Mouse (Mus musculus): Measurements from ENCODE around the gene Lsm14b.

Lsm14b gene

DNA sequence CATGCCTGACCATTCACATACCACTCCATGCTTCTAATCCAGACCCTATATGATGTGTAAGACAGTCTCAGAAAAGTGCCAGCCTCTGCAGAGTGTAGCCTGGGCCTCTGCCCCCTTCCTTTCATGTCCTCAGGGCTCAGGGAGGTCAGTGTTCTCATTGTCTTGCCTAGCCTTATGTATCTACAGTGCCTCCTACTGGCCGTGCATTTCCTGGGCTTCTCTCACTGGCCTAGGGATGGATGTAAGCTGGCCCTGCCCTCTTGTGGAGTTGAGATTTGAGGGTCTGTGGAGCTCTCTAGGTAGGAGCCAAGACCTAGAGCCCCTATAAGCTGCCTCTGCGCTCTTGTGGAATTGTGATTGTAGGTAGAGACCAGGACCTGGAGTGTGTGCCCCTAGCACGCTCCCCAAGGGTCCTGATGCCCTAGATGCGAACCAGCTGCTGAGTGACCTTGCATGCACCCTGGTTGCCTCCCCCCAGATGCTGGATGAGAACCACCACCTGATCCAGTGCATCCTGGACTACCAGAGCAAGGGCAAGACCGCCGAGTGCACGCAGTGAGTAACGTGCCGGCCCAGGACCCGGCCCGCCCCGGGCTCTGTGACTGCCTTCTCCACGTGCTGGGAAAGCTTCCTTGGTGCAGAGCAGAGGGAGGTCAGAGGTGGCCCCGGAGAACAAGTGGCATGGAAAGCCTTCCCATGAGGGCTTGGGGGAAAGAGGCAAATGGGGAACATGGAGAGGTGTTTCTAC, 27.4 kb downstream of the Lsm14b start:
- peak; percentile 76 for DNase-seq (ENCODE audit: low read depth, low spot score)

DNA sequence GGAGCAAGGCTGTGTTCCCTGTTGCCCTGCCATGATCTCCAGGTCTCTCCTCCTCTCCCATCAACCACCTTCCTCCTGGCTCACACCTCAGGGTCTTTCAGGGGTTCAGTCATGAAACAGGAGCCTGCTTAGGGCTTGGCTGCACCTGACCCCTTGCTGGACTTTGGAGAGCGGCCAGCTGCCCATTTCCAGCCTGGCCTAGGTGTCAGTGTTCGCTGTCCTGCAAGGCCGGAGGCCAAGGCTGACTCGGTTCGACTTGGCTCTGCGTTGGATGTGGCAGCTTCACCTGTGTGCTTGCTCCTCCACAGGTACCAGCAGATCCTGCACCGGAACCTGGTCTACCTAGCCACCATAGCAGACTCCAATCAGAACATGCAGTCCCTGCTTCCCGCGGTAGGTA, 28.2 kb downstream of the Lsm14b start:
- no peak for DNase-seq (ENCODE audit: low read depth, low spot score)

DNA sequence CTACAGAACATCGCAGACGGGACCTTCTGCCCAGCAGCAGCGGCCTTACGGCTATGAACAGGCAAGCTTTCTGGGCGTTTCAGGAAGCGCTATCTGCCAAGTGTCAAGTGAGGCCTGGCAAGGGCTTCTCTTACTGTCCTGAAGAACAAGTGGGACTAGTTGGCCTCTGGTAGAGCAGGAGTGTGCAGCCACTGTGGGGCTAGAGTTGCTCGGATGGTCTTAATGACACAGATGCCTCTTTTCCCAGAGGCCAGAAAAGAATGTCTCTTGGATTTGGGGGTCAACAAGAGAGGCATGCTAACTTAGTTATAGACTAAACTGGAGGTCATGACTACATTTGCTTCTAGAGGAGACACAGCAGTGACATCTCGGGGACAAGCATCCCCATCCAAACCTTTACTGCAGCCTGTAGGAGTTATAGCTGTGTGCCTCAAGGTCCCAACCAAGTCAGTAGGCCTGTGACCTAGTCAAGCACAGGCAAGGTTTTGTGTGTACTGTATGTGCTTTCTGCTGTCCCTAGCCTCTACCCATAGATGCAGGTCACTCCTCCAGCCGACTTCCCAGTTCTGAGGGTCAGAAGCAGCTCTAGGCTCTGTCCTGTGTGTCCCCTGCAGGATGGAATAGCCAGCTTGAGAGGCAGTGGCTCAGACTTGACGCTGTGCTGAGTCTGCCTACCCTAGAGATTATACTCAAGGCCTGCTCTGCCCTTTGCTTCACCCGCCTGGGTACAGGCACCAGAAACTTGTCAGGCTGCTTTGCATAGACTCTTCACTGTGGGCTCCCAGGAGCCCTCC, 38.7 kb downstream of the Lsm14b start:
- no peak for DNase-seq (ENCODE audit: low read depth, low spot score)

DNA sequence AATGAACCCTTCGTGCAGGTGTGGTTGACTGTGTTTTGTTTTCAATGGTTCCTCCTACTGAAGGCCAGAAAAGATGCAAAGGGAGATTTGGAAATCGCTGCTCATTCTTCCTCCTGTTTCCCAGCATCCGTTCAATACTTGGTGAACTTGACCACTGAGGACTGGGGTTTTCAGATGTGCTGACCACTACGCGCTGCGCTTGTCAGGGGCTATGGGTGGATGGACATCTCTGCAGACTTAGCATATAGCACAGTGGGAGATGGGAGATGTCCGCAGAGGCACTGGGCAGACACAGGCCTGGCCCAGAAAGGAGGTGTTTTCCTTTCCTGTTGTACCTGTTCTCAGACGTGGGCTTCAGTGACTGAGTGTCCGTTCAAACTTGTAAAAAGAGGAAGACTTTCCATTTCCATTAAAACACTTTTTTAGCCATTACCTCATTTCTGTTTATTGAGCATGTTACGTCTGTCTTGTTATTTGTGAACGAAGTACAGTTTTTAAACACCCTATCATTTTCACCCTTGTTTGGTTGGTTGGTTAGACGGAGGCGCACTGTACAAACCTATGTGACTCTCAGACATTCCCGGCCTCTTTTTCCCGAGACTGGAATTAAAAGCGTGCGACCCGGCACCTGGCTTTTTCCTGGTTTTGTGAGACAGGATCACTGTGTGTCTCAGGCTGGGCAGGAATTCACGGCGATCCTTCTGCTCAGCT, 45.1 kb downstream of the Lsm14b start:
- no peak for DNase-seq (ENCODE audit: low read depth, low spot score)

DNA sequence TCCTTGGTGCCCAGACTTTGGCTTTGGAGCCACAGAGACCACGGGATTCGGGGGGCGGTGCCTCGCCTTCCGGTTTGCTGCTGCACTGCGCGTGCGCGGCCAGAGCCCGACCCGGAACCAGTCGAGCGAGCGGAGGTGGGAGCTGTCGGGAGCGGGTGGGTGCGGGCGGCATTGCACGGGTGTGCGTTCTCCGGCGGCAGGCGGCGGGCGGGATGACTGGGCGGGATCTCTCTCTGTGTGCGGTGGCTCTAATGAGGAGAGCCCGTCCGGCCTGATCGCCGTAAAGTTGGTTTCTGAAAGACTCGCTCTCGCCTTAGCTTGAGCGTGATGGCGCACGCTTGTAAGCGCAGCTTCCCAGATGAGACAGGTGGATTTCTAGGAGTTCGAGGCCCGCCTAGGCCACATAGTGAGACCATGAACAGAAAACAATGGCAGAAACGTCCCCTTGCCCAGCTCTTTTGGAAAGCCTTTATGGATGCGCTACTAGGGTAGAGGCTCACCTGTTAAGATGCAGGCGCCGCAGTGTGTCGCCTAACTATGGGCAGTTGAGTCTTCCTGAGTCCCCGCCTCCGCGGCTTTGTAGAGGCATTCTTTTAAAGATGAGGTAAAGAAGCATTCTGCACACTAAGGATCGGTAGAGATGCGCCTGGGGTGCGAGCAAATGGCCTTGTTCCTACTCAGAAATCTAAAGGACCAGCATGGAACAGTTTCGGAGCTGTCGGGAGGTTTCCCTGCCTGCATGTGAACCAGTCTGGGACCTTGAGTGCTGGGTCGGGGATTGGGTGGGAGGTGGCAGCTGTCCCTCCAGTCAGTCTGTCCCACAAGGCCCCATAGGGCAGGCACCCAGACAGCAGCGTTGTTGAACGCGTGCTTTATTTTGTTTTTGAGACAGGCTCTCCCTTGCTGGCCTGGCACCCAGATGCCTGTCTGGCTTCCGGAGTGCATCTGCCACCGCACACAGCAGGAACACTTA, 46.0 kb downstream of the Lsm14b start, which contains the start of gene Mtg2:
Gene Mtg2 (plus strand): TSS at position 108 of the 973 bp plus-strand sequence.
- peak; percentile 93 for DNase-seq (ENCODE audit: low read depth, low spot score)

DNA sequence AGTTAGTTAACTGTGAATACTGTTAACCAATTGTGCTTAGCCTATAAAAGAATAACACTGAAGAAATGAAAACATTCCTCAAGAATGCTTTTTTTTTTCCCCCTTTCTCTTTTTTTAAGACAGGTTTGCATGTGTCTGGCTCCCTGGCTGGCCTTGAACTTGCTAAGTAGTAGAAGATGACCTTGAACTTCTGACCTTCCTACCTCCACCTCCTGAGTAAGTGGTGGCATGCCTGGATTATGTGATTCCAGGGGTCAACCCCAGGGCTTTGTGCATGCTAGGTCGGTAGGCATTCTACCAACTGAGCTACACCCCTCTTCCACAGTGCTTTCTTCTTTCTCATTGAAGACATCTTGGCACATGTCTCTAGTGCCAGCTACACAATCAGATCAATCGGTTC, 46.9 kb downstream of the Lsm14b start:
- DNase-seq (ENCODE audit: low read depth, low spot score), result peak; percentile 59

DNA sequence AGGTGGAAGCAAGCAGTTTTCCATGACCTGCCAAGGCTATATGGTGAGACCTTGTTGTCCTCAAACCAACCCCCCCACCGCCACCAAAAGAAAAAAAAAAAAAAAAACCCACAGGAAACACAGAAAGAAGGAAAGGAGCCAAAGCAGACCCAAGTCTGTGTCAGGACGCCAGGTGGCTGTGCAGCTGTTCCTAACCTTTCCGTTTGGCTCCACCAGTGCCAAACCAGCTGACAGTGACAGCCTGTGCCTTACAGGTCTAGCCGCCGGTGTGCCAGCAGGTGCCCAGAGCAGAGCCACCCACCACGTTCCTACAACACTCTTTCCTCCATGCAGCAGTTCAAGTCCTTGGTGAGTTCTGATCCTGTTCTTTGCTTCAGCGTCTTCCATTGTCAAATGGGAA, 48.1 kb downstream of the Lsm14b start:
- DNase-seq (ENCODE audit: low read depth, low spot score), result no peak

DNA sequence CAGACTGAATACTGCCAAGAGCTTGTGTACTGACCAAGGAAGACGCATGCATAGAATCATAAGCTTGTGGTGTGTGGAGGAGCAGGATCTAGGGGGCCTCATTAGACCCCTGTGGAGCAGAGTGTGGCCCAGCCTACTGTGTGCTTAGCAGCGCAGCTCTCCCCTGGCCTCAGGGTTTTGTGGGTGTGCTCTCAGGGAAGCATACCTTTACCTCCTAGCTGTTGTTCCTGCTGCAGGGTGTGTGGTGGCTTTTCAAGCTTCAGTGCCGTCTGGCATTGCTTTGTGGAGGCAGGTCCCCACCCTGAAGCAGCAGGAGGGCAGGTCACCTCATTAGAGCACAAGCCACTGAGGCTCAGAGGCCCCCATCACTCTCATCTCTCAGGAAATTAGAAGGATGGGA, 52.8 kb downstream of the Lsm14b start:
- peak; percentile 52 for DNase-seq (ENCODE audit: low read depth, low spot score)

DNA sequence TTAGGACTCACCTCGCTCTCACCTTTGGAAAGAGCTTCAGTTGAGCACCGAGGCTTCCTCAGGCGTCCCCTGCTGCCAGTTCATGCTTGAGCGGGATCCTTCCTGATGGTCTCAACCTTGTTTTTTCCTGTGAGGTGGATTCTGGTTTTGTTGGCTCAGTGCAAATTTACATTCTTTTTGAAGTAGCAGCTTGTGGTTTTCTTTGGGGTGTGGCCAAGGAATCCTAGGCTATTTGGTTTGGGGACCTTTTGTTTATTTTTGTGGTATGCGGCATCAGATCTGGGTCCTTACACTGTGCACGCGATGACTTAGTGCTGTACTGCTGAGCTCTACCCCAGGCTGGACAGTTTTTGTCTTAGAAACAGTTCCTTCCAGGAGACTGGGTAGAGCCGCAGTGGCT, 55.9 kb downstream of the Lsm14b start:
- DNase-seq (ENCODE audit: low read depth, low spot score), result no peak

DNA sequence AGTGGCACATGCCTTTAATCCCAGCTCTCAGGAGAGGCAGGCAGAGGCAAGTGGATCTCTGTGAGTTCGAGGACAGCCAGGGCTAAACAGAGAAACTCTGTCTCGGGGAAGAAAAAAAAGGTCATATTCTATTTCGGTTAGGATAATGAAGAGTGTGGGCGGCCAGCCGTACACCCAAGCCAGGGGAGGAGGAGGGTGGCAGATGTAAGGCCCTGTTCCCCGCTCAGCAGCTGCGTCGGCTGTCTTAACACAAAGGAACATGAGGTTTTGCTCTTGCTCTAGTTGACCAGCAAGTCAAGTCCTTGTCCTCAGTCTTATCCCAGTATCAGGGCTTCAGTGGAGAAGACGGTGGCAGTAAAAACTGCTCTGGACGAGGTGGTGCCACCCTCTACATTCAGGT, 58.3 kb downstream of the Lsm14b start:
- no peak for DNase-seq (ENCODE audit: low read depth, low spot score)

DNA sequence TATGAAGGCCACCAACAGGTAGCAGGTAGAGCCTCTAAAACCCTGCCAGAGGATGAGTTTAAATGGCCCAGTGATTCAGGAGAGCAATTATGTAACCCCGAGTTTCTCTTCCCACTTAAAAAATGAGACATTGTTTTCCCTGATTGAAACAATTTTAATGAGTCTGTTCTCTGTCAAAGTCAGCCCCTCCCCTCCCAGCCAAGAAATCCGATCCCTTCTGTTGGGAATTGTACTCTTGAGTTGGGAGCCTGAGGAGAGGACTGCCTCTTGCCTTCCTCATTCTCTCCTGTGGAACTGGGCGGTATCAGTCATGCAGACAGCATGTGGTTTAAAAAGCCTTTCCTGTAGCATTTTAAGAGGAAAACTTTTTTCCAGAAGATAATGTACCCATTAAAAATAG, 59.8 kb downstream of the Lsm14b start:
- no peak for DNase-seq (ENCODE audit: low read depth, low spot score)

All from ES-CJ7 (cell line).